Mouse (Mus musculus) limb, embryonic 12.5 days (tissue): ENCODE data around the gene Txnip. TPM values are rescaled to one million over a fixed set of nuclear protein-coding genes. Genes with fewer than 3 reads are reported as not detected.

Source experiments
- ATAC-seq: fragments of 200-750 bp; cut with Nextera tagmentation; 2 replicates; pipeline ENCODE4 v1.8.0; 2017; ENCODE audit warnings: low read depth, moderate TSS enrichment; ENCODE audit not compliant: insufficient number of reproducible peaks, insufficient read depth, low FRiP score, low TSS enrichment
- H3K27ac ChIP-seq: fragments of 300-500 bp; sonication (generic); 2 replicates; pipeline ENCODE4 v1.5.1; 2016; ENCODE audit warnings: mild to moderate bottlenecking, moderate library complexity
- H3K27me3 ChIP-seq: fragments of 300-500 bp; sonication (generic); 2 replicates; pipeline ENCODE4 v1.6.1; 2016; ENCODE audit warnings: mild to moderate bottlenecking, moderate library complexity
- H3K36me3 ChIP-seq: fragments of 300-500 bp; sonication (generic); 2 replicates; pipeline ENCODE4 v1.6.1; 2016; ENCODE audit warnings: mild to moderate bottlenecking, moderate library complexity
- H3K4me1 ChIP-seq: fragments of 300-500 bp; sonication (generic); replicated peaks from 2 replicates; pipeline ENCODE4 v1.6.1; 2016
- H3K4me2 ChIP-seq: fragments of 300-500 bp; sonication (generic); 2 replicates; pipeline ENCODE4 v1.6.1; 2016; ENCODE audit warnings: mild to moderate bottlenecking, moderate library complexity
- H3K4me3 ChIP-seq: fragments of 300-500 bp; sonication (generic); replicated peaks from 2 replicates; pipeline ENCODE4 v1.5.1; 2016; ENCODE audit warnings: mild to moderate bottlenecking
- H3K9ac ChIP-seq: fragments of 300-500 bp; sonication (generic); replicated peaks from 2 replicates; pipeline ENCODE4 v1.6.1; 2016; ENCODE audit warnings: mild to moderate bottlenecking, moderate library complexity
- H3K9me3 ChIP-seq: fragments of 300-500 bp; sonication (generic); 2 replicates; pipeline ENCODE4 v1.6.1; 2016; ENCODE audit warnings: mild to moderate bottlenecking, moderate library complexity
- WGBS: fragments of 180-500 bp; shearing (Covaris S2); methylation state at CpG from one replicate; pipeline ENCODE4 v1.1.7; 2016; 5-methylcytosine and 5-hydroxymethylcytosine counted together
- polyA plus RNA-seq: library from polyadenylated mRNA; unstranded; fragments of >200 nt; fragmentation: Nextera tagmentation; extraction: Ambion mirVana; gene quantifications from 2 replicates; pipeline ENCODE4 v1.2.1, GENCODE M21; 2016

Gene Txnip
- polyA plus RNA-seq, 1 experiment from 2014 or later, result 68.2 TPM

DNA sequence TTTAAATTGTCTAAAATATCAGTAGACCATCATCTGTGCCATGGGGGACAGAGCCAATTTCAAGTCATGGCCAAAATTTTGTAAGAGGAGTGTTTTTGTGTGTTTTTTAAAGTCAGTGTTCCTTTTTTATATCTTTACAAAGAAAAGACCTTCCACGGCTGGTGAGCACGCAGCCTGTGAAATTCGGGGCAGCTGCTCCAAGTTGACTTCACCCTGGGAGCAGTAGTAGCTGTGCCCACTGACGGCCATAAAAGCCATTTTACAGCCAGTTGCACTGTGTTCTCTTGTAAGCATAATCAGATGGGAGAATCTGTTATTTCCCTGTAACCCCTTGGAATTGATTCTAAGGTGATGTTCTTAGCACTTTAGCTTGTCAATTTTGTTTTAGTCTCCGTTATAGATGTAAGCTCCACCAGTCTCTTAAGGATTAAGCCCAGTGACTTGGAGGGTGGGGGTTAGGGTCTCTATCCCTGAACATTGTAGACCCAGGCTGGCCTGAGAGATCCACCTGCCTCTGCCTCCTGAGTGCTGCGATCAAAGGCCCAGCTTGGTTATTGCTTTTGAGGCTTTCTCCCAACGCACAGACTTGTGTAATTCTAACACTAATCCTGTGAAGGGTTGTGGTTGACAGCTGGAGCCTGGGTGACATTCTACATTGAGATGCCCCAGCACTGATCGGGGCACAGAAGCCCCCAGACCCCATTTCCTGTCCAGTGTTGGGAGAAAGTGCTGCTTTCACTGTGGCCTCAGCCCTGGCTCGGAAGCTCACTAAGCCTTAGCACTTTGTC, 3.3 kb downstream of the Txnip start:
- no peak for ATAC-seq
- Histone ChIP-seq H3K27me3 (no peaks in the 10 kb centered on the region), H3K4me3 (peak overlapping the region; percentile 65), H3K27ac (no peak overlapping the region), H3K36me3 (peaks cover 24% of the 10 kb centered on the region), H3K4me1 (peaks cover 51% of the 10 kb centered on the region), H3K4me2 (peak overlapping the region; percentile 76), H3K9ac (no peak overlapping the region), H3K9me3 (no peaks in the 10 kb centered on the region)
- 85% methylated on average over 9 of the region's 9 CpGs for WGBS

DNA sequence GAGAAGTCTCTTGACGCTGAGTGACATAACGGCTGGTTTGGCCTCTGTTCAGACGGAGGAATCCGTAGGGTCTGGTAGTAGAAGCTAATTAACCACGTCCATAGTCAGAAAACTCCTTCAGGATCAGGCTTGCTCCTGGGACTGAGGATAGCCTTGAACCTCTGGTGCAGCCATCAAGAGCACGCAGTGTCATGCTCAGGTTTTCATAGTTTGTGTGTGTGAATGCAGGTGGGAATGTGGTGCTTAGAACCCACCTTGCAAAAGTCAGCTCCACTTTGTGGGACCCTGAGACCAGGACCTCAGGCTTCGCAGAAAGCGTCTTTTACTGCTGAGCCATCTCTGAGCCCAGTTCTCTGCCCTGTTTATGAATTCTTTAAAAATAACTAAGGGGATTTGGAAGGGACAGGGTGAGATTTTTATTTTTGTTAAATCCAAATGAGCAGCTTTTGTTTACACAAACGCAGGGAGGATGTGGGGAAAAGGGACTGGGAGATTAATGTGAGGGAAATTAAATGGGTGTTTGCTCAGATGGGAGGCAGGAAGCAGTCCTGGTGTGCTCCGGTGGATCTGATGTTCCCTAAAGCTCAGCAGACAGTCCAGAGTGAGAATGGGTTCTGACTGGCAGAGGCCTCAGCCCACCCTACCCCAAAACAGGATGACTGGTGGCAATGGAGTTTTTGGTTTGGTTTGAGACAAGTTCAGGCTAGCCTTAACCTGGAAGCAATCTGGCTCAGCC, 4.4 kb downstream of the Txnip start:
- no peaks in the 10 kb centered on the region for H3K27me3 ChIP-seq
- H3K4me1 ChIP-seq, result peaks cover 41% of the 10 kb centered on the region
- H3K36me3 ChIP-seq, result peaks cover 24% of the 10 kb centered on the region
- 69% methylated on average over 10 of the region's 10 CpGs for WGBS
- no peak overlapping the region for H3K9ac ChIP-seq
- no peak for ATAC-seq
- no peak overlapping the region for H3K4me3 ChIP-seq
- no peaks in the 10 kb centered on the region for H3K9me3 ChIP-seq
- peak overlapping the region; percentile 47 for H3K27ac ChIP-seq
- no peak overlapping the region for H3K4me2 ChIP-seq

DNA sequence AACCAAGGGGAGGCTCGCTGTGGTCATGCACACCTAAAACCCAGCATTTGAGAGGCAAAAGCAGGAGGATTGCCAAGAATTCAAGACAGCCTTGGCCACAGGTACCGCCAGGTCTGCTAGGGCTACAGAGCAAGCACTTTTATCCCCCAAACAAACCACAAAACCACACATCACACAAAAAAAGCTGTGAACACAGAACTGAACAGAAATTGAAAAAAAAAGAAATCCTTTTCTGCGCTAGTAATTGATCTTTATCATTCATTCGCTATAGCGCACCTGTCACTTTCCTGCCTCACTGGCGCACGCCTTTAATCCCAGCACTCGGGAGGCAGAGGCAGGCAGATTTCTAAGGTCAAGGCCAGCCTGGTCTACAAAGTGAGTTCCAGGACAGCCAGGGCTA, 5.5 kb downstream of the Txnip start:
- Histone ChIP-seq H3K36me3 (peaks cover 24% of the 10 kb centered on the region), H3K4me3 (no peak overlapping the region), H3K9ac (no peak overlapping the region), H3K4me2 (no peak overlapping the region), H3K27me3 (no peaks in the 10 kb centered on the region), H3K9me3 (no peaks in the 10 kb centered on the region), H3K27ac (no peak overlapping the region), H3K4me1 (peaks cover 41% of the 10 kb centered on the region)
- WGBS, result 93% methylated on average over 8 of the region's 8 CpGs
- no peak for ATAC-seq

DNA sequence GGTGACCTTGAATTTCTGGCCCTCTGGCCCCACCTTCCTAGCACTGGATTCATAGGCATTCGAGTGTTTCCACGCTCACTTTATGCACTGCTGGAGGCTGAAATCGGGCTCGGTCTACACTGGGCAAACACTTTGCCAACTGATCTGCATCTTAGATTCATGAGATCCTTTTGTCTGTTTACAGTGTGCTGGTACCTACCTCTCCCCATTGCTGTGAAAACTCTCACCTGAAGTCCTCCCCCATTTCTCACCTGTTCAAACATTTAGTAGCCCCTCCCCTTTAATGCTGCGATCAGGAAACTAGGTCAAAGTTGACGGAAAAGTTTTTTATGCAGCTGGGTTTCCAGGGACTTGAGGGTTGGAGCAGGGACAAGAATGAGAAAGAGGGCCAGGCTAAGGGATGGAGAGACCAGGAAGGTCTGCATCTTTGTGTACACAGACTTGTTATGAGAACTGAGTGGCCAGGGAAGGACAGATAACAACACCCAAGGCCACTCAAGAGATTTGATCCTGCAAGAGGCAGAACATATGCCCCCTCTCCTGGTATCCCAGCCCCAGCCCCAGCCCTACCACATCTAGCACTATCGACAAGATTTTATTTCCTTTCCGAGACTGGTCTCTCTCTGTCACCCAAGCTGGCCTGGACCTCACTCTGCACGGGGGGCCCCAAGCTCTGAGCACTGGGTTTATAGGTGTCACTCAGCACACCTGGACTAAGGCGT, 6.3 kb downstream of the Txnip start:
- 0 out of 2 replicates have a peak, but pooled peaks have one; percentile 56 for ATAC-seq
- H3K27ac ChIP-seq, result peak overlapping the region; percentile 67
- H3K9ac ChIP-seq, result no peak overlapping the region
- H3K4me2 ChIP-seq, result no peak overlapping the region
- H3K4me3 ChIP-seq, result no peak overlapping the region
- peaks cover 37% of the 10 kb centered on the region for H3K4me1 ChIP-seq
- H3K36me3 ChIP-seq, result peaks cover 24% of the 10 kb centered on the region
- no peaks in the 10 kb centered on the region for H3K9me3 ChIP-seq
- H3K27me3 ChIP-seq, result no peaks in the 10 kb centered on the region
- WGBS, result 59% methylated on average over 10 of the region's 10 CpGs

DNA sequence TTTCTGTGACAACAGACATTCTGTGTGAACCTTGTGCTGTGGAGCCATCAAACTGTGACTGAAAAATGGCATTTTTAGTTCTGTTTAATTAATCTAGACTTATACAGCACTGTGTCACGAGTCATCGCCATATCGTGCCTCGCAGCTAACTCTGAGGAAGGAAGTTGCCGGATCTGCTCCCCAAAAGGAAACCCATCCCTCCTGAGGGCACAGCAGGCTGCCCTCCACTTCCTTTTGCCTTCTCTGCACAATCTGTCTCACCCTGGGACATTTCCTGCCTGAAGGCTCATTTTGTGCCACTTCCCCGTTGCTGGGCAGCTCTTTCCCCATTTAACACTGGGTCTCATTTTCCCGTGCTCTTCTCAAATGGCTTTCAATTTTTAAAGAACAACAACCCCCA, 6.9 kb downstream of the Txnip start:
- no peaks in the 10 kb centered on the region for H3K27me3 ChIP-seq
- H3K4me1 ChIP-seq, result peaks cover 31% of the 10 kb centered on the region
- H3K4me2 ChIP-seq, result no peak overlapping the region
- no peak overlapping the region for H3K4me3 ChIP-seq
- peak overlapping the region; percentile 67 for H3K27ac ChIP-seq
- no peaks in the 10 kb centered on the region for H3K9me3 ChIP-seq
- WGBS, result 49% methylated on average over 7 of the region's 7 CpGs
- no peak overlapping the region for H3K9ac ChIP-seq
- no peak for ATAC-seq
- peaks cover 19% of the 10 kb centered on the region for H3K36me3 ChIP-seq

DNA sequence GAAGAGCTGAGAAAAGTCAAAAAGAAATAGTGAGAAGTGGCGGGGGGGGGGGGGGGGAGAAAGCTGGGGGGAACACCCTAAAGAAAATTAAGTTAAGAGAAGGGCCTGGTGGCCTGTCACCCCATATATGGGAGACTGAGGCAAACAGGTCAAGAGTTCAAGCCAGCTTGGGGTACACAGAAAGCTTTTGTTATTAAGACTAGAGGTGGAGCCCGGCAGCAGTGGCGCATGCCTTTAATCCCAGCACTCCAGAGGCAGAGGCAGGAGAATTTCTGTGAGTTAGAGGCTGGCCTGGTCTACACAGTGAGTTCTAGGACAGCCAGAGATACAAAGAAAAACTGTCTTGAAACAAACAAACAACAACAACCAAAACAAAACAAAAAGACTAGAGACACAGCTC, 7.3 kb downstream of the Txnip start:
- H3K36me3 ChIP-seq, result peaks cover 15% of the 10 kb centered on the region
- H3K4me2 ChIP-seq, result no peak overlapping the region
- H3K4me1 ChIP-seq, result peaks cover 27% of the 10 kb centered on the region
- H3K9ac ChIP-seq, result no peak overlapping the region
- no peaks in the 10 kb centered on the region for H3K27me3 ChIP-seq
- H3K9me3 ChIP-seq, result no peaks in the 10 kb centered on the region
- no peak overlapping the region for H3K4me3 ChIP-seq
- ATAC-seq, result no peak
- no peak overlapping the region for H3K27ac ChIP-seq
- WGBS, result 95% methylated on average over 2 of the region's 3 CpGs

DNA sequence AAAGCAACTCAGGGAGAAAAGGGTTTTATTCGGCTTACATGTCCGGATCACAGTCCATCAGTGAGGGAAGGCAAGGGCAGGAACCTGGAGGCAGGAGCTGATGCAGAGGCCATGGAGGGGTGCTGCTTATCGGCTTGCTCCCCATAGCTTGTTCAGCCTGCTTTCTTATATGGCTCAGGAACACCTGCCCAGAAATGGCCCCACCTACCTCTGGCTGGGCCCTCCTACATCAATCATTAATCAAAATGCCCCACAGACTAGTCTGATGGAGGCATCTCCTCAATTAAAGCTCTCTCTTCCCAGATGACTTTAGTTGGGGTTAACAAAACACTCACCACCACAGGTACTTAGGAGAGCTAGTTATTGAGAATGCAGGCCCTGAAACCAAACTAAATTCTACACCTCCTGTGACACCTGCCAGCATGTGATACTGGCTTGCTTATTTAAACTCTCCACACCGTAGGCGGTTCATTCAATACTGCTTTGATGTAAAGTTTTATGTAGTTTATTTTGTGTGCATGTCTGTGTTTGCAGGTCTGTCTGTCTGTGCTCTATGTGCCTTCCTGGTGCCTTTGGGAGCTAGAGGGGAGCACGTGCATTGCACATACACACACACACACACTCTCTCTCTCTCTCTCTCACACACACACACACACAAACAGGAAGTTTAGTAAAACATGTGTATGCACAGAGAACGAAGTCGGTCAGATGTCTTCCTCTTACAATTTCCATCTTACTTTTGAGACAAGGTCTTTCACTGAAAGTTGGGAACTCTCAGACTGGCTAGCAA, 9.1 kb downstream of the Txnip start:
- Histone ChIP-seq H3K4me2 (no peak overlapping the region), H3K4me3 (no peak overlapping the region), H3K27ac (no peak overlapping the region), H3K27me3 (no peaks in the 10 kb centered on the region), H3K36me3 (no peaks in the 10 kb centered on the region), H3K9me3 (no peaks in the 10 kb centered on the region), H3K4me1 (peaks cover 13% of the 10 kb centered on the region), H3K9ac (no peak overlapping the region)
- no peak for ATAC-seq
- 85% methylated on average over 8 of the region's 8 CpGs for WGBS

DNA sequence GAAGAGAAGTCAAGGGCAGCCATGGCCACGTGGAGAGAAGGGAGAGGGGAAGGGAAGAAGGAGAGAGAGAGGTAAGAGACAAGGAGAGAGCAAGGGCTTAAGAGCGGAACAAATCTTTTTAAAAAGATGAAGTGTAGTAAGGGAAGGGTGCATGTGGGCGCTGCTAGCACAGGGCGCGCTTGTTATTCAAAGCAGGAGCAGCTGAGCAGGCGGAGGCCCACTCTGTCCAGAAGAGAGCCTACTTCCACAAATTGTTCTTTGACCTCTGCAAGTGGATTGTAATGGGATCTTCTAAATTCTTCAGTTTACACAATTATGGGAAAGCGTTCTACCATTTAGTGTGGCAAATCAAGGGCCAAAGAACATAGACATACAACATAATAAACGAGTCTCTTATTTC, 10.8 kb downstream of the Txnip start:
- no peak overlapping the region for H3K9ac ChIP-seq
- H3K27ac ChIP-seq, result no peak overlapping the region
- no peaks in the 10 kb centered on the region for H3K36me3 ChIP-seq
- no peak overlapping the region for H3K4me2 ChIP-seq
- 83% methylated on average over 8 of the region's 8 CpGs for WGBS
- H3K9me3 ChIP-seq, result no peaks in the 10 kb centered on the region
- no peak overlapping the region for H3K4me3 ChIP-seq
- peaks cover 12% of the 10 kb centered on the region for H3K4me1 ChIP-seq
- no peaks in the 10 kb centered on the region for H3K27me3 ChIP-seq
- no peak for ATAC-seq

DNA sequence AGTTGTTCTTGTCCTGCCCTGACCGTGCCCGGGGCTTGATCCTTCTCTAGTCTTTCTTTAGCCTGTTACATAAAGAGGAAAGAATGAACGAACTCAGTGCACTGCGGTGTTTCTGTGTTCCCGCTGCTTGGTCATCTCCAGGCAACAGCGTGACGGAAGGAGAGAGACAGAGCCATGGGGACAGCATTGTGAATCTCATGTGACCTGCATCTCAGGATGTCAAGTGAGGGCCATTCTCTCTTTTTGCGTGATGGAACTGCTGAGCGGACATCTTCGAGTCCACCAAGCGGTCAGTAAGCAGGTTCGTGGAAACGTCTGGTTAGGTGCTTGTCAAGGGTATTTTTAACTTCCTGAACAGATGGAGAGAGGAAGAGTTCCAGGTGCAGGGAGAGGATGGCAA, 11.7 kb downstream of the Txnip start:
- Histone ChIP-seq H3K4me1 (peaks cover 3% of the 10 kb centered on the region), H3K36me3 (no peaks in the 10 kb centered on the region), H3K4me2 (no peak overlapping the region), H3K27me3 (no peaks in the 10 kb centered on the region), H3K27ac (no peak overlapping the region), H3K4me3 (no peak overlapping the region), H3K9ac (no peak overlapping the region), H3K9me3 (no peaks in the 10 kb centered on the region)
- WGBS, result 92% methylated on average over 13 of the region's 13 CpGs
- no peak for ATAC-seq

DNA sequence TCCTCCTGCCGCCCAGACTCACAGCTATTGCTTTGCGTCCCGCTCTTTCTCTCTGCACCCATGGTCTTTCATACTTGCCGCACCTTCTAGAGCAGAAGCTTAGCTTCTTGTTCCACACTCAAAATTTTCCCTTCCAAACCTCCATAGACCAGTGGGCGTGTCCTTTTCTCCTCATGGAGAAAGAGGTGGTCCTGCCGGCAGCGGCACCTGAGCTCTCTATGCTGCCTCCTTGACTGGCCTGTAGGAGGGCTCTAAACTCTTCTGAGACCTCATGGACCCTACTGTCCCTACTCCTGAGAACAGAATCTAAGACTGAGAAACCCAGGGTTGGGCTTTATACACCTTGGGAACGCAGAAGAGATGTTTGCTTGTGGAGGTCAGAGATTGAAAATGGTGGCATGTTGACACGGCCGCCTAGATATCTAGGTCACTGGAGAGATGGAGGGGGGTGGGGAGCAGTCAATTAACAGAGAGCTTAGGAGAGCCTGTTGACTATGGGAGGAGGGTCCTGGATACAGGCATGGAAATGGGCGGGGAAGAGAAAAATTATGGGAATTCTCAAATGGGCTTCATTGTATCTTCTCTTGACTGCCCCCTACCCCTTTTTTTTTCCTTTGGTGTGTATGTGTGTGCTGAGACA, 12.3 kb downstream of the Txnip start:
- Histone ChIP-seq H3K27ac (no peak overlapping the region), H3K36me3 (no peaks in the 10 kb centered on the region), H3K4me2 (no peak overlapping the region), H3K9ac (no peak overlapping the region), H3K27me3 (no peaks in the 10 kb centered on the region), H3K9me3 (no peaks in the 10 kb centered on the region), H3K4me3 (no peak overlapping the region), H3K4me1 (no peaks in the 10 kb centered on the region)
- no peak for ATAC-seq
- whole genome bisulfite sequencing, result 81% methylated on average over 11 of the region's 11 CpGs
